Mouse (Mus musculus) testis, adult 2 months (tissue): ENCODE results near the gene Mcub. TPM values are rescaled to one million over a fixed set of nuclear protein-coding genes. Genes with fewer than 3 reads are reported as not detected.

ENCODE experiments used
- H3K27ac ChIP-seq: fragments of 200-500 bp; 2 replicates; pipeline ENCODE4 v1.5.1; 2012; ENCODE audit warnings: low read depth, low read length; ENCODE audit not compliant: control insufficient read depth, insufficient read depth
- H3K27me3 ChIP-seq: fragments of 200-500 bp; 2 replicates; pipeline ENCODE4 v1.6.1; 2012; ENCODE audit warnings: mild to moderate bottlenecking, low read length, moderate library complexity; ENCODE audit not compliant: control insufficient read depth, insufficient read depth
- H3K36me3 ChIP-seq: fragments of 200-500 bp; 2 replicates; pipeline ENCODE4 v1.6.1; 2012; ENCODE audit warnings: mild to moderate bottlenecking, low read length; ENCODE audit not compliant: control insufficient read depth, insufficient read depth
- H3K4me1 ChIP-seq: fragments of 200-500 bp; 2 replicates; pipeline ENCODE4 v1.6.1; 2012; ENCODE audit warnings: low read length; ENCODE audit not compliant: control insufficient read depth, insufficient read depth
- H3K4me3 ChIP-seq: fragments of 200-500 bp; 2 replicates; pipeline ENCODE4 v1.5.1; 2012; ENCODE audit warnings: low read depth, mild to moderate bottlenecking, low read length, moderate library complexity, mixed read lengths; ENCODE audit not compliant: control insufficient read depth
- CTCF ChIP-seq: fragments of 200-500 bp; IDR thresholded peaks from 2 replicates; pipeline ENCODE4 v1.5.1; 2012; ENCODE audit warnings: low read depth, mild to moderate bottlenecking, inconsistent platforms, low read length, moderate library complexity; ENCODE audit not compliant: control insufficient read depth, insufficient read depth, insufficient replicate concordance
- POLR2A ChIP-seq: fragments of 200-500 bp; IDR thresholded peaks from 2 replicates; pipeline ENCODE4 v1.6.1; 2012; ENCODE audit warnings: low read depth, mild to moderate bottlenecking, inconsistent platforms, low read length, moderate library complexity; ENCODE audit not compliant: control insufficient read depth
- polyA plus RNA-seq: library from polyadenylated mRNA; depleted of rRNA; stranded (reverse); fragments of >200 nt; gene quantifications from 2 replicates; pipeline ENCODE4 v1.2.3, GENCODE M21; 2012

Gene Mcub
- polyA plus RNA-seq, 1 experiment, result 2.5 TPM

DNA sequence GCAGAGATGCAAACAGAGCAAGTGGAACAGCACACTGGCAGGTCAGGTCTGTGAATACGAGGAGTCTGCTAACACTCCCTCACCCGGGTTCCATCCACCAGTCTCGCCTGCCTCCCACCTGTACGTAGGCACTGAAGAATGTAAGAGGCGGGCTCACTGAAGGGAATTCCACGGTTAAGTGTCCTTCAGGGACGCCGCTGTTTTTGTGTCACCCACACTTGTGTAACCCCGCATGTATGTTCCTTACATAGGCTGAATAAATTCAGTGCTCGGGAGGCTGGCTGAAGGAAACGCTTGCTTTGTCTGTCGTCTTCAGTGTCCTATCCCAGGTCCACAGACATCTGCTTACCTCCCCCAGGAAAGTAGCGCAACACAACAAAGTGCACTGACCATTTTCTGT is 17.3 kb upstream of the Mcub start:
- H3K4me1 ChIP-seq, result no peaks in the 10 kb centered on the region
- TF ChIP-seq CTCF, result no peak
- TF ChIP-seq POLR2A, result no peak
- H3K4me3 ChIP-seq, result no peak overlapping the region
- peaks cover 5% of the 10 kb centered on the region for H3K36me3 ChIP-seq
- no peak overlapping the region for H3K27ac ChIP-seq
- H3K27me3 ChIP-seq, result no peaks in the 10 kb centered on the region

- Histone ChIP-seq H3K4me3 (no peak overlapping the region), H3K27ac (no peak overlapping the region), H3K27me3 (no peaks in the 10 kb centered on the region), H3K36me3 (peaks cover 5% of the 10 kb centered on the region), H3K4me1 (no peaks in the 10 kb centered on the region)
- TF ChIP-seq POLR2A (no peak), CTCF (no peak; the same call in 1 of the 2 replicates)
Observed at GRCm38 (mm10) chr3:129985335-129985734, 15.3 kb upstream of the Mcub start.

DNA sequence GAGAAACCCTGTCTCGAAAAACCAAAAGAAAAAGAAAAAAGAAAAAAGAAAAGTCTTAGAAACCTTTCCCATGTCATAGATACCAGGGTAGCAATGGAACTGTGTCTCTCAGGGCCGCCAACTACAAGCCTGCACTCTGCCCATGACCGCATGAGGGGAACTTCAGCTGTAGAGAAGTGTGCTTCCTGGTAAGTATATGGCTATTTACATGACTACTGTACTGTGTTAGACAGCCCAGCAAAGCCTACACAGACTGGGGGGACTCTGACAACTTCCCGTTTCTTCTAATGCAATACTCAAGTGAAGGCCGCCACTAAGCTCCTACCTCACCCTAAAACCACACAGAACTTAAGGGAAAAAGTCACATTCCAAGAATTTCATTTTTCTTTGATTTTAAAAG is 14.8 kb upstream of the Mcub start:
- Histone ChIP-seq H3K27me3 (no peaks in the 10 kb centered on the region), H3K4me1 (no peaks in the 10 kb centered on the region), H3K27ac (no peak overlapping the region), H3K4me3 (no peak overlapping the region), H3K36me3 (peaks cover 5% of the 10 kb centered on the region)
- no peak for TF ChIP-seq POLR2A
- no peak for TF ChIP-seq CTCF

GRCm38 (mm10) chr3:129982271-129982670 is 12.3 kb upstream of the Mcub start:
- no peaks in the 10 kb centered on the region for H3K27me3 ChIP-seq
- H3K36me3 ChIP-seq, result peaks cover 2% of the 10 kb centered on the region
- no peak overlapping the region for H3K4me3 ChIP-seq

GRCm38 (mm10) chr3:129981756-129982155 is 11.8 kb upstream of the Mcub start:
- Histone ChIP-seq H3K27ac (no peak overlapping the region), H3K4me3 (no peak overlapping the region), H3K36me3 (peaks cover 2% of the 10 kb centered on the region), H3K27me3 (no peaks in the 10 kb centered on the region), H3K4me1 (no peaks in the 10 kb centered on the region)
- TF ChIP-seq CTCF, result no peak

More at GRCm38 (mm10) chr3:129982271-129982670, 12.3 kb upstream of the Mcub start:
- no peaks in the 10 kb centered on the region for H3K4me1 ChIP-seq
- TF ChIP-seq CTCF, result no peak
- no peak for TF ChIP-seq POLR2A
- H3K27ac ChIP-seq, result no peak overlapping the region

DNA sequence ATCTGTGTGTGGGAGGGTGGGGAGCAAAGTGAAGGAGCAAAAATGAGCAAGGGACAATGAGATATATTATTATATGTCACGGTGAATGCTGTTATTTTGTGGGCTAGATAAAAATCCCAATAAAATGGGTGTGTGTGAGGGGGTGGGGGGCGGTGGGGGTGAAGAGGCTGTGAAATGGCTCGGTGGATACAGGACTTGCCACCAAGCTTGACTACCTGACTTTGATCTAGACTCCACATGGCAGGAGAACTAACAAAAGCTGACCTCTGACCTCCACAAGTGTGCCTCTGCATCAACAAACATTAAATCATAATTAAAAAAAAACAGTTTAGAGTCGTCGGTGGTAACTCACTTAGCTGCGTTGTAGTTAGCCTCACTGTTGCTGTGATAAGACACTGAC is 9.5 kb upstream of the Mcub start:
- H3K27ac ChIP-seq, result no peak overlapping the region
- TF ChIP-seq POLR2A, result no peak
- TF ChIP-seq CTCF, result no peak
- H3K36me3 ChIP-seq, result peaks cover 2% of the 10 kb centered on the region
- H3K4me3 ChIP-seq, result no peak overlapping the region
- no peaks in the 10 kb centered on the region for H3K4me1 ChIP-seq
- H3K27me3 ChIP-seq, result no peaks in the 10 kb centered on the region

DNA sequence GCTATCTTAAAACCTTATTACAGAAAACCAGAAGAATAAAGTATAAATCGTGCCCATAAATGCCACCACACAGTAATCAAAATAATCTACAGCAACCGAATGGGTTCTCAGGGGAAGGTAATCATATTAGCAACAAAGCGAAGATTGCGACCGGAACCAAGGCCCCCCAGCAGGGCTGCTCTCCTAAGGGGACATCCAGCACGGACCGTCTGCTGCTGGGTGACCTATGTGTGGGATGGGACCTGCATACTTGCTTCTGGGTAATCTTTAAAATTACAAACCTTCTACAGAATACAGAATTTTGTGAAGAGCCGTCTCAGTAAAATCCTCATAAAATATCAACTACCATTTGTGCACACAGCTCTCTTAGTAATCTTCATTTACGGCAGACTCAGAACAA is 8.7 kb upstream of the Mcub start:
- Histone ChIP-seq H3K36me3 (peaks cover 1% of the 10 kb centered on the region), H3K27ac (no peak overlapping the region), H3K27me3 (no peaks in the 10 kb centered on the region), H3K4me1 (no peaks in the 10 kb centered on the region), H3K4me3 (no peak overlapping the region)
- TF ChIP-seq POLR2A, result no peak
- TF ChIP-seq CTCF, result no peak

GRCm38 (mm10) chr3:129976317-129976716 is 6.3 kb upstream of the Mcub start:
- Histone ChIP-seq H3K36me3 (no peaks in the 10 kb centered on the region), H3K4me3 (no peak overlapping the region), H3K4me1 (no peaks in the 10 kb centered on the region), H3K27me3 (no peaks in the 10 kb centered on the region), H3K27ac (no peak overlapping the region)
- TF ChIP-seq CTCF (no peak), POLR2A (no peak)
